Comparison of ENCODE assay signal across 8 mouse cellular contexts in the genomic region with DNA sequence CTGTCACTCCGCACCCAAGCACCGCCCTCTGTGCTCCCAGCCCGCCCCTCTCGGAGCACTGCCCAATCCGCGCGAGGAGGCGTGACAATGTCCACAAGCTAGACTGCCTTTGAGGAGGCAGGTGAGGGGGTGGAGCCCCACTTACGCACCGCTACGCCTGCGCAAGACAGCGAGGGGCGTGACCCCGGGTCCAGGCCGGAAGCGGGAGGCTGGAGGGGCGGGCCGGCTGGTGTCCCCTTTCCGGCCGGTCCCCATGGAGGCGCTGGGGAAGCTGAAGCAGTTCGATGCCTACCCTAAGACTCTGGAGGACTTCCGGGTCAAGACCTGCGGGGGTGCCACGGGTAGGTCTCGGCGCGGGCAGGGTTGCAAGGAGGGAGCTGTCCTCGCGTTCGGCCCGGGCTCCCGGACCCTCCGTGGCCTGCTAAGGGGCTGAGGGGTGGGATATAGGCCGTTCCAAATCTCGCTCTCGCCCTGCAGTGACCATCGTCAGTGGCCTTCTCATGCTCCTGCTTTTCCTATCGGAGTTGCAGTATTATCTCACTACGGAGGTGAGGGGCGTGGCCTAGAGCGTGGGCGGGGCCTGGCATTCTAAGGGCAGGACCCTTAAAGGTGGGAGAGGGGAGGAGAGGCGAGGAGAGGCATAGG. TPM values are rescaled to one million over a fixed set of nuclear protein-coding genes. Genes with fewer than 3 reads are reported as not detected.
A peak's percentile ranks its signal among the peaks of the same experiment; 100 is the strongest.
DNase-seq lines count a peak whose midpoint lies in the region; ATAC-seq and TF ChIP-seq lines count a peak whose summit lies in the region.

A gene (minus strand): TSS at position 90 of the 645 bp plus-strand sequence.
A gene (plus strand): TSS at position 158 of the 645 bp plus-strand sequence.

- ATAC-seq in forebrain, embryonic 12.5 days (ENCODE audit: low FRiP score): peak; percentile 99
- peak; percentile 100 for ATAC-seq in heart, postnatal 0 days (ENCODE audit: insufficient read depth, low read depth)
- ATAC-seq in liver, embryonic 16.5 days (ENCODE audit: low read depth): peak; percentile 100
- ATAC-seq in neural tube, embryonic 13.5 days (ENCODE audit: low read depth): peak; percentile 99

- peak within 1 kb of the TSS; percentile 99 for H3K4me3 ChIP-seq in E14TG2a.4 (replicated peaks; ENCODE audit: low read length)
- peak within 1 kb of the TSS; percentile 77 for H3K4me3 ChIP-seq in forebrain, embryonic 12.5 days (replicated peaks)
- H3K4me3 ChIP-seq in heart, postnatal 0 days (ENCODE audit: low read depth, low read length): peak within 1 kb of the TSS; percentile 91
- H3K4me3 ChIP-seq in liver, embryonic 16.5 days (ENCODE audit: low read depth, low read length): peak within 1 kb of the TSS; percentile 96
- peak within 1 kb of the TSS; percentile 63 for H3K4me3 ChIP-seq in neural tube, embryonic 13.5 days
- peak within 1 kb of the TSS; percentile 97 for H3K4me3 ChIP-seq in testis, adult 2 months (ENCODE audit: control insufficient read depth, low read depth, low read length)

- H3K4me2 ChIP-seq in forebrain, embryonic 12.5 days: peak within 1 kb of the TSS; percentile 74
- peak within 1 kb of the TSS; percentile 89 for H3K4me2 ChIP-seq in heart, postnatal 0 days (ENCODE audit: low read depth, low read length)
- H3K4me2 ChIP-seq in liver, embryonic 16.5 days (ENCODE audit: low read depth, low read length): peak within 1 kb of the TSS; percentile 84
- peak within 1 kb of the TSS; percentile 58 for H3K4me2 ChIP-seq in neural tube, embryonic 13.5 days

- TF ChIP-seq EP300 in heart, postnatal 0 days (IDR thresholded peaks at IDR 0.05; ENCODE audit: low read depth): no peak

- no peak for TF ChIP-seq CTCF in E14TG2a.4 (conservative IDR thresholded peaks at IDR 0.05; ENCODE audit: low read length)
- TF ChIP-seq CTCF in heart, postnatal 0 days (IDR thresholded peaks at IDR 0.05; ENCODE audit: low read depth): no peak
- no peak for TF ChIP-seq CTCF in testis, adult 2 months (IDR thresholded peaks at IDR 0.05; ENCODE audit: control insufficient read depth, insufficient read depth, insufficient replicate concordance, low read depth, low read length)

- peak; percentile 85 for TF ChIP-seq POLR2A in testis, adult 2 months (IDR thresholded peaks at IDR 0.05; ENCODE audit: control insufficient read depth, low read depth, low read length)

- WGBS in forebrain, embryonic 12.5 days: under 1% methylated on average over 44 of the region's 45 CpGs
- under 1% methylated on average over 44 of the region's 45 CpGs for WGBS in heart, postnatal 0 days
- under 1% methylated on average over 45 of the region's 45 CpGs for WGBS in liver, embryonic 16.5 days (ENCODE audit: insufficient replicate concordance)
- WGBS in neural tube, embryonic 13.5 days: under 1% methylated on average over 44 of the region's 45 CpGs

- peak within 1 kb of the TSS; percentile 76 for H3K27ac ChIP-seq in forebrain, embryonic 12.5 days
- H3K27ac ChIP-seq in heart, postnatal 0 days (ENCODE audit: low read depth): peak within 1 kb of the TSS; percentile 66
- H3K27ac ChIP-seq in liver, embryonic 16.5 days (ENCODE audit: low read length): peak within 1 kb of the TSS; percentile 82
- H3K27ac ChIP-seq in neural tube, embryonic 13.5 days (replicated peaks): 0 out of 2 replicates have a peak within 1 kb of the TSS, but pooled peaks have one; percentile 61
- H3K27ac ChIP-seq in testis, adult 2 months (ENCODE audit: control insufficient read depth, insufficient read depth, low read depth, low read length): peak within 1 kb of the TSS; percentile 85

- peaks cover 40% of the 10 kb centered on the region for H3K36me3 ChIP-seq in E14TG2a.4 (ENCODE audit: insufficient read depth, low read length)
- H3K36me3 ChIP-seq in forebrain, embryonic 12.5 days (replicated peaks): peaks cover 34% of the 10 kb centered on the region
- peaks cover 33% of the 10 kb centered on the region for H3K36me3 ChIP-seq in heart, postnatal 0 days (replicated peaks; ENCODE audit: control insufficient read depth, insufficient read depth, low read length)
- peaks cover 19% of the 10 kb centered on the region for H3K36me3 ChIP-seq in liver, embryonic 16.5 days (ENCODE audit: control insufficient read depth, insufficient read depth)
- peaks cover 37% of the 10 kb centered on the region for H3K36me3 ChIP-seq in neural tube, embryonic 13.5 days
- H3K36me3 ChIP-seq in testis, adult 2 months (ENCODE audit: control insufficient read depth, insufficient read depth, low read length): peaks cover 2% of the 10 kb centered on the region

- no peaks in the 10 kb centered on the region for H3K9me3 ChIP-seq in E14TG2a.4 (ENCODE audit: low read length)
- H3K9me3 ChIP-seq in forebrain, embryonic 12.5 days: peaks cover 6% of the 10 kb centered on the region; the same call in 1 of the 2 replicates
- no peaks in the 10 kb centered on the region for H3K9me3 ChIP-seq in heart, postnatal 0 days (replicated peaks; ENCODE audit: control insufficient read depth, low read length)
- no peaks in the 10 kb centered on the region for H3K9me3 ChIP-seq in liver, embryonic 16.5 days (replicated peaks; ENCODE audit: control insufficient read depth, low read length)
- H3K9me3 ChIP-seq in neural tube, embryonic 13.5 days: 0 out of 2 replicates have a peak, but pooled peaks cover 6% of the 10 kb centered on the region

- peak within 1 kb of the TSS; percentile 74 for H3K9ac ChIP-seq in forebrain, embryonic 12.5 days
- peak within 1 kb of the TSS; percentile 81 for H3K9ac ChIP-seq in heart, postnatal 0 days (replicated peaks; ENCODE audit: low read depth, low read length)
- H3K9ac ChIP-seq in liver, embryonic 16.5 days (ENCODE audit: low read depth, low read length): peak within 1 kb of the TSS; percentile 85
- H3K9ac ChIP-seq in neural tube, embryonic 13.5 days: peak within 1 kb of the TSS; percentile 77

- peak; percentile 97 for DNase-seq in c-Kit-positive CD71-positive TER-119-positive erythroid progenitor cells, embryonic 14.5 days (ENCODE audit: low spot score)
- DNase-seq in heart, postnatal 0 days (ENCODE audit: low spot score): peak; percentile 96
- DNase-seq in kidney, postnatal 4 days: peak; percentile 98 to 99

- peaks cover 19% of the 10 kb centered on the region for H3K4me1 ChIP-seq in E14TG2a.4 (replicated peaks; ENCODE audit: low read depth, low read length)
- peaks cover 10% of the 10 kb centered on the region for H3K4me1 ChIP-seq in forebrain, embryonic 12.5 days
- no peaks in the 10 kb centered on the region for H3K4me1 ChIP-seq in heart, postnatal 0 days (ENCODE audit: control insufficient read depth, insufficient read depth)
- H3K4me1 ChIP-seq in liver, embryonic 16.5 days (ENCODE audit: control insufficient read depth, low read depth, low read length): peaks cover 17% of the 10 kb centered on the region
- peaks cover 16% of the 10 kb centered on the region for H3K4me1 ChIP-seq in neural tube, embryonic 13.5 days (replicated peaks)
- H3K4me1 ChIP-seq in testis, adult 2 months (ENCODE audit: control insufficient read depth, insufficient read depth, low read length): peaks cover 6% of the 10 kb centered on the region

- H3K27me3 ChIP-seq in E14TG2a.4 (ENCODE audit: insufficient read depth, low read length): no peaks in the 10 kb centered on the region
- no peaks in the 10 kb centered on the region for H3K27me3 ChIP-seq in forebrain, embryonic 12.5 days
- H3K27me3 ChIP-seq in heart, postnatal 0 days (ENCODE audit: control insufficient read depth, insufficient read depth, low read length): no peaks in the 10 kb centered on the region
- no peaks in the 10 kb centered on the region for H3K27me3 ChIP-seq in liver, embryonic 16.5 days (ENCODE audit: control insufficient read depth, insufficient read depth, low read depth, low read length)
- H3K27me3 ChIP-seq in neural tube, embryonic 13.5 days: no peaks in the 10 kb centered on the region
- H3K27me3 ChIP-seq in testis, adult 2 months (ENCODE audit: control insufficient read depth, insufficient read depth, low read length): no peaks in the 10 kb centered on the region

RNA-seq across cellular contexts. Expression of the first gene that starts in this region (rescaled TPM):
- 1.3 TPM in 2 replicates for polyA plus RNA-seq in forebrain, embryonic 12.5 days (2016; fragmentation: Nextera tagmentation; extraction: Ambion mirVana)
- 0.04 and 0.58 TPM in 2 replicates for total RNA-seq in heart, postnatal 0 days (2014; rRNA removed; ENCODE audit: low replicate concordance)
- polyA plus RNA-seq in heart, postnatal 0 days (2015; fragmentation: Nextera tagmentation; extraction: Ambion mirVana): 0.10 and 0.65 TPM in 2 replicates
- 0.54 and 0.98 TPM in 2 replicates for polyA plus RNA-seq in liver, embryonic 16.5 days (2015; fragmentation: Nextera tagmentation; extraction: Ambion mirVana)
- polyA plus RNA-seq in neural tube, embryonic 13.5 days (2015; fragmentation: Nextera tagmentation; extraction: Ambion mirVana): 2.0 and 3.4 TPM in 2 replicates
- polyA plus RNA-seq in testis, adult 2 months (2012; rRNA removed): 24.6 and 24.9 TPM in 2 replicates

RNA-seq across cellular contexts. Expression of the second gene that starts in this region (rescaled TPM):
- polyA plus RNA-seq in forebrain, embryonic 12.5 days (2016; fragmentation: Nextera tagmentation; extraction: Ambion mirVana): 196 and 199 TPM in 2 replicates
- total RNA-seq in heart, postnatal 0 days (2014; rRNA removed; ENCODE audit: low replicate concordance): 73.9 and 94.5 TPM in 2 replicates
- polyA plus RNA-seq in heart, postnatal 0 days (2015; fragmentation: Nextera tagmentation; extraction: Ambion mirVana): 99.5 and 100 TPM in 2 replicates
- polyA plus RNA-seq in liver, embryonic 16.5 days (2015; fragmentation: Nextera tagmentation; extraction: Ambion mirVana): 93.2 and 93.9 TPM in 2 replicates
- polyA plus RNA-seq in neural tube, embryonic 13.5 days (2015; fragmentation: Nextera tagmentation; extraction: Ambion mirVana): 341 and 372 TPM in 2 replicates
- polyA plus RNA-seq in testis, adult 2 months (2012; rRNA removed): 400 and 412 TPM in 2 replicates

Comparison
In these comparisons a context has a peak if more than half of its experiments do, and no peak if none do; other contexts are left out.
1. Peak in every context shown above with its lines: DNase-seq, ATAC-seq, H3K4me3 ChIP-seq and H3K27ac ChIP-seq.